Mouse (Mus musculus): Measurements from ENCODE around the gene Col4a1.

GRCm38 (mm10) chr8:11341111-11341566 is 28.5 kb upstream of the Col4a1 start:
- TF ChIP-seq POLR2A (IDR thresholded peaks at IDR 0.05; ENCODE audit: borderline replicate concordance, insufficient read depth, low read length), result no peak
- no peak for TF ChIP-seq CTCF (IDR thresholded peaks at IDR 0.05; ENCODE audit: borderline replicate concordance, insufficient read depth, low read depth, low read length)
